Mouse (Mus musculus) gastrocnemius, postnatal 10 days (tissue): ENCODE data around the gene Unc13a. TPM values are rescaled to one million over a fixed set of nuclear protein-coding genes. Genes with fewer than 3 reads are reported as not detected.

ENCODE experiments used
- DNase-seq: peaks from one replicate; pipeline ENCODE4 v3.0.0; 2021; ENCODE audit warnings: mixed read lengths
- total RNA-seq, 2 experiments: library from RNA; stranded (reverse); gene quantifications; 2 replicates each; pipeline ENCODE4 v1.2.3; 2021

Gene Unc13a
- total RNA-seq, 2 experiments from 2014 or later: 0.38 to 0.45 TPM

- DNase-seq: no peak
Observed at GRCm38 (mm10) chr8:71665331-71666130, 6.0 kb downstream of the Unc13a start.

GRCm38 (mm10) chr8:71660325-71661120 is 11.0 kb downstream of the Unc13a start:
- peak; percentile 90 for DNase-seq

- no peak for DNase-seq
Observed at GRCm38 (mm10) chr8:71659751-71660150, 11.8 kb downstream of the Unc13a start.

GRCm38 (mm10) chr8:71658515-71659049 is 13.0 kb downstream of the Unc13a start:
- no peak for DNase-seq

GRCm38 (mm10) chr8:71657816-71658215 is 13.7 kb downstream of the Unc13a start:
- no peak for DNase-seq

GRCm38 (mm10) chr8:71654600-71654999 is 17.0 kb downstream of the Unc13a start:
- DNase-seq: no peak

- no peak for DNase-seq
Observed at GRCm38 (mm10) chr8:71645510-71645909, 26.0 kb downstream of the Unc13a start.

- DNase-seq: no peak
Observed at GRCm38 (mm10) chr8:71639318-71639717, 32.2 kb downstream of the Unc13a start.

- no peak for DNase-seq
Observed at GRCm38 (mm10) chr8:71638321-71638720, 33.2 kb downstream of the Unc13a start.

- DNase-seq: no peak
Observed at GRCm38 (mm10) chr8:71637149-71638095, 34.1 kb downstream of the Unc13a start.

- DNase-seq: no peak
Observed at GRCm38 (mm10) chr8:71633981-71634667, 37.4 kb downstream of the Unc13a start.

- DNase-seq: peak; percentile 60
Observed at GRCm38 (mm10) chr8:71633164-71633563, 38.4 kb downstream of the Unc13a start.

GRCm38 (mm10) chr8:71631897-71632296 is 39.7 kb downstream of the Unc13a start:
- DNase-seq: no peak

- no peak for DNase-seq
Observed at GRCm38 (mm10) chr8:71630761-71631160, 40.8 kb downstream of the Unc13a start.

- DNase-seq: peak; percentile 38
Observed at GRCm38 (mm10) chr8:71629781-71630212, 41.8 kb downstream of the Unc13a start.

GRCm38 (mm10) chr8:71629096-71629697 is 42.4 kb downstream of the Unc13a start:
- DNase-seq: peak; percentile 90

GRCm38 (mm10) chr8:71628396-71629095 is 43.0 kb downstream of the Unc13a start:
- DNase-seq: no peak

GRCm38 (mm10) chr8:71627265-71628099 is 44.1 kb downstream of the Unc13a start:
- DNase-seq: no peak

- no peak for DNase-seq
Observed at GRCm38 (mm10) chr8:71626753-71627152, 44.8 kb downstream of the Unc13a start.
